Mouse (Mus musculus) B cell, adult 2 months (primary cell): ENCODE measurements around the gene Glt28d2.
"Not testable (repeated sequence)": the region's sequence is repeated elsewhere in the genome, so short reads cannot be mapped to it uniquely, and the experiment has no call there.

Source experiments
- DNase-seq, 2 experiments: peaks; one replicate each; pipeline ENCODE4 v3.0.0; 2022

The Glt28d2 gene

DNA sequence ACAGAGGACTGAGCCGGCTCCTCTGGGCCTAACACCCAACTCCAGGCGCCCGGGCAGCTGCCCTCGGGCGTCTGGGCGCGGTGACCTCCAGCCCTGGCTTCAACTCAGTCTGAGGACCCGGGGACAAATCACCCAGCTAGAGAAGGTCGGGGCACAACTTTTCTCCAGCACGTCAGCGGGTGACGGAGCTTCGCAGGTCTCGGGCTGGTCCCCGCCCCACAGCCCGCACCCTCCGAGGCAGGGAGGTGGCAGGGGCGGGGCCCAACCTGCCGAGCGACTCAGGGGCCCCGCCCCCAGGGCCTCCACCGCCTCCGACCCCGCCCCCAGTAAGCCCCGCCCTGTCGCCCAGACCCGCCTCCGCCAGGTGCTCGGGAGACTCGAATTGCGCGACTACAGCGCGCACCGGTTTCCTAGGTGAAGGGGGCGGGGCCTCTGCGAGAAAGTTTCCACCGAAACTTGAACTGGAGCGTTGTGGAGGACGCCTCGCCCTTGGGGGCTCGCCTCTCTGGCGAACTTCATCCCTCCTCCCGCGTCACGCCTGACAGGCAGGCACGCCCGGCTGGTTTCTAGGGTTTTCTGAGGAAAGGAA, at the start of gene Glt28d2, which contains the start of gene Gm37240:
Gene Glt28d2, minus strand, starts transcription at position 278 of the 589 bp plus-strand sequence.
Gene Gm37240, minus strand, starts transcription at position 280 of the 589 bp plus-strand sequence.
- DNase-seq: peak; percentile 92

- no peak for DNase-seq
Measured at GRCm38 (mm10) chr3:85933586-85933985, 46.3 kb upstream of the Glt28d2 start.

GRCm38 (mm10) chr3:85931859-85932258, 44.5 kb upstream of the Glt28d2 start:
- no peak for DNase-seq

- DNase-seq: no peak
Measured at GRCm38 (mm10) chr3:85930671-85931255, 43.4 kb upstream of the Glt28d2 start.

GRCm38 (mm10) chr3:85929711-85930110, 42.4 kb upstream of the Glt28d2 start:
- no peak for DNase-seq

DNA sequence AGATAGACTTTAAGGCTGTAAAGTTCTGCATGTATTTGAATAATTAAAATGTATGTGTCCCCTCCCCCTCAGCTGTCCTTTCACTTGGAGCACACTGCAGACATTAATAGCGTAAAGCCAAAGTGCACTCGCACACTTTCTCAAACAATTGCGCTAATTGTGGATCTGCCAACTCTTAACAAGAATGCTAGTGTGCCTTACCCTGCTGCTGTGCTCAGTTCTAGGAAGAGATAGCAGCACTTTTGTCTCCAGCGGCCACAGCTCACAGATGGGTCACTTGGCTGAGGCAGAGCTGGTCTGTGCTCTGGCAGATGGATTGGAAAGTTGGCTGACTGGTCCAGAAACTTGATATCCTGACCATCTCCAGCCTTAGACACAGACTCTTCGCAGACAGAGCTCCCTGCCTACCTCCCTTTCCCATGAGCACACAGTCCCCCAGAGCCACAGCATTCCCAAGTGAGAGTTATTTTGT, 40.9 kb upstream of the Glt28d2 start:
- no peak for DNase-seq

GRCm38 (mm10) chr3:85927296-85927695, 40.0 kb upstream of the Glt28d2 start:
- DNase-seq: no peak

- peak; percentile 67 to 70 for DNase-seq
Measured at GRCm38 (mm10) chr3:85923954-85924945, 36.9 kb upstream of the Glt28d2 start.

DNA sequence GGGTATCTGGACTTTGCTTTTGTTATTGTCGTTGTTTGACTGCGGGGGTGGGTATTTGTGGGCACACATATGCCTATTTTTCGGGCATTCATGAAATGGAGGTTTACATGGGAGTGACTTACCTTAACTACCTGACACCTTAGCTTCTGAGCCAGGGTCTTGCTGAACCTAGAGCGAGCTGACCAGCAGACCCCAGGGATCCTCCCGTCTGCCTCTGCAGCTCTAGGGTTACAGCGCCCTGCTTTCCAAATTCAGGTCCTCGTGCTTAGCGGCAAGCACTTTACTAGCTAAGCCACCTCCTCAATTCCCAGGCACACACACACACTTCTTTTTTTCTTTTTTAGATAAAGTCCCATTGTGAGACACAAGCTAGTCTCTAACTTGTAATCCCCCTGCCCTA, 36.0 kb upstream of the Glt28d2 start:
- no peak for DNase-seq

- no peak for DNase-seq
Measured at GRCm38 (mm10) chr3:85922331-85922730, 35.0 kb upstream of the Glt28d2 start.

DNA sequence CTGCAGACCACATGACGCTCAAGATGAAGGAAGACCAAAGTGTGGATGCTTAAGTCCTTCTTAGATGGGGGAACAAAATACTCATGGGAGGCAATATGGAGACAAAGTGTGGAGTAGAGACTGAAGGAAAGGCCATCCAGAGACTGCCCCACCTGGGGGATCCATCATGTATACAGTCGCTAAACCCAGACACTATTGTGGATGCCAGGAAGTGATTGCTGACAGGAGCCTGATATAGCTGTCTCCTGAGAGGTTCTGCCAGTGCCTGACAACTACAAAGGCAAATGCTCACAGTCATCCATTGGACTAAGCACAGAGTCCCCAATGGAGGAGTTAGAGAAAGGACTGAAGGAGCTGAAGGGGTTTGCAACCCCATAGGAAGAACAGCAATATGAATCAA, 33.4 kb upstream of the Glt28d2 start:
- DNase-seq: not testable (repeated sequence)

GRCm38 (mm10) chr3:85917600-85917999, 30.3 kb upstream of the Glt28d2 start:
- DNase-seq: peak; percentile 21 to 27

- no peak for DNase-seq
Measured at GRCm38 (mm10) chr3:85914806-85915205, 27.5 kb upstream of the Glt28d2 start.

DNA sequence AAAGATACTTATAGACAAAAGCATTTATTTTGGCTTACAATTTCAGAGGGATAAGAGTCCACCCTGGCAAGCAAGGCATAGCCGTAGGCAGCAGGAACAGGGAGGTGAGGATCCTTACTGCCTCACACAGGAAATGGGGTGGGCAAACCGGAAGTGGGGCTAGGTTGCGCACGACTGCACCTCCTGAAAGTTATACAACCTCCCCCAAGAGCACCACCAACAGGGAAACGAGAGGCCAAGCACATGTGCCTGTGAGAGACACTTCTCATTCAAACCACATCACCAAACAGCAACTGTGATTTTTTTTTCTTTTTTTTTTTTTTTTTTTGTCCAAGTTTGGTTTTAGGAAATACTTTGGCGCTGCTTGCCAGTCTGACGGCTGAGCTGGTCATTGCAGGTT, 19.8 kb upstream of the Glt28d2 start:
- no peak for DNase-seq

- no peak for DNase-seq
Measured at GRCm38 (mm10) chr3:85904371-85904770, 17.1 kb upstream of the Glt28d2 start.

- DNase-seq: peak in 1 of 2 experiments; percentile 26
Measured at GRCm38 (mm10) chr3:85895020-85895419, 7.7 kb upstream of the Glt28d2 start.

DNA sequence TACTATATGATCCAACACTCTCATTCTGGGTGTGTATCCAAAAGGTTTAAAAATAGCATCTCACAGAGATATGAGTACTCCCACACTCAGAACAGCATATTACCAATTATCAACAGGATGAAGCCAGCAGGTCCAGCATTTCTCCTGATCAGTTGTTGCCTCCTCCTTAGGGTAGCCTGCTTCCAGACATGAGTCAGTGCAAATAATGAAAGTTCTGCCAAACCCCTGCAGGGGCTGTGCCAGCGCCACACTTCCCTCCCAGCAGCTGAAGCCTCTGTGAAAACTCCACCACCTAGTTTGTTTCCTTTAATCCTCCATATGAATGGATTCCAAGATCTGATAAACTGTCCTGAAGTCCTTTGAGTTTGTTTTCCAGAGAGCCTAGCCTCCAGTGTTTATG, 4.3 kb upstream of the Glt28d2 start:
- DNase-seq: no peak

- peak; percentile 44 to 49 for DNase-seq
Measured at GRCm38 (mm10) chr3:85888221-85888671, 930 bp upstream of the Glt28d2 start.

- DNase-seq: no peak
Measured at GRCm38 (mm10) chr3:85886636-85887238, 579 bp downstream of the Glt28d2 start.

GRCm38 (mm10) chr3:85885906-85886305, 1.4 kb downstream of the Glt28d2 start:
- DNase-seq: no peak

- no peak for DNase-seq
Measured at GRCm38 (mm10) chr3:85880687-85881086, 6.6 kb downstream of the Glt28d2 start.

DNA sequence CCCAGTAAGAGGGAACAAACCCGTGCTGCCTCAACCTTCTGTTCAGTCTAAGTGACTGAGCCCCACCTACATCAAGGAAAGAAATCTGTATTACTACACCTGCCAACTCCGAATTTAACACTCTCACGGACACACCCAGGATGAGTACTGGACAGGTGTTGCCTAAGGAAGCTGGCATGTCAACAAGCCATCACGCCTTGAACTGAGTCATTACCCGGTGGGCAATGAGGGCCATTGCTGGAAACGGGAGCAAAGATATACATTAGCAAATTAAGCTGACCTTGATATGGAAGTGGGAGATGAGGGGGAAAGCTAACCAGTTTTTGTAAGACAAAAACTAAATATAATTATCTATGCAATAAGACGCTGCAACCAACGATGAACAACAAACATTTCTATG, 7.2 kb downstream of the Glt28d2 start:
- no peak for DNase-seq

DNA sequence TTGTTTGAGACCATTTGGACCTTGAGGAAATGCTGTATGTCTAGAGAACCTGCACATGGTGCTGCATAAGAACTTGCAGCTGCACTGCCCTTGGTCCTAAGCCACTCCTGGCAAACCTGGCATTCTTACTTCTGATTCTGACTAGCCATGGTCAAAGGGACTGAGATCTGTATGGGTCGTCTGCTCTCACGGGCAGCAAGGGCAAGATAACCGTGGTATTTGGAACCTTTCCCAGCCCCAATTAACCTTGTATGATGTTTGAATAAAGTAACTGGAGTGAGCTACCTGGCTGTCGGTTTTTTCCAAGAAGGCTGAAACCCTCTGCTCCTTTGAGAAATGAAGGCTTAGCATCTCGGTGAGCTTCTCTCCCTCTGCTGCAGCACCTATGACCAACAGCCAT, 8.4 kb downstream of the Glt28d2 start:
- DNase-seq: no peak
